Mouse (Mus musculus) spleen, adult 2 months (tissue): ENCODE measurements around the gene Glt6d1.

ENCODE experiments used
- CTCF ChIP-seq: fragments of 200-500 bp; IDR thresholded peaks from 2 replicates; pipeline ENCODE4 v1.5.1; 2011; ENCODE audit warnings: mild to moderate bottlenecking, inconsistent platforms; ENCODE audit not compliant: insufficient read depth, insufficient read length, insufficient replicate concordance; ENCODE audit errors: extremely low read depth
- POLR2A ChIP-seq: fragments of 200-500 bp; IDR thresholded peaks from 2 replicates; pipeline ENCODE4 v1.6.1; 2011; ENCODE audit warnings: low read depth, low read length, inconsistent platforms

- no peak for TF ChIP-seq CTCF
- TF ChIP-seq POLR2A = no peak
Measured at GRCm38 (mm10) chr2:25859891-25860290, 44.2 kb upstream of the Glt6d1 start.
